Mouse (Mus musculus): ENCODE data around the gene Mrpl2. TPM values are rescaled to one million over a fixed set of nuclear protein-coding genes. Genes with fewer than 3 reads are reported as not detected.
A peak's percentile ranks its signal among the peaks of the same experiment; 100 is the strongest.

Gene Mrpl2
- polyA plus RNA-seq, 1 experiment from 2014 or later, result 137 TPM

- Histone ChIP-seq H3K4me1 (peaks cover 42% of the 10 kb centered on the region), H3K9me3 (no peaks in the 10 kb centered on the region), H3K27ac (peak overlapping the region; percentile 96), H3K27me3 (ENCODE audit: poor library complexity, severe bottlenecking) (no peaks in the 10 kb centered on the region), H3K4me3 (peak overlapping the region; percentile 72), H3K36me3 (replicated peaks) (peaks cover 69% of the 10 kb centered on the region)
- DNase-seq (ENCODE audit: extremely low spot score, low spot score), result no peak
- 83% methylated on average over 20 of the region's 20 CpGs for WGBS
These were observed 5.9 kb downstream of the Mrpl2 start for GRCm38 (mm10) chr17:46651755-46652547.

GRCm38 (mm10) chr17:46656054-46656453 is 10.0 kb downstream of the Mrpl2 start:
- peaks cover 92% of the 10 kb centered on the region for H3K36me3 ChIP-seq (replicated peaks)
- WGBS, result 92% methylated on average over 6 of the region's 6 CpGs

GRCm38 (mm10) chr17:46661351-46661750 is 15.3 kb downstream of the Mrpl2 start:
- Histone ChIP-seq H3K27ac (no peak overlapping the region), H3K4me3 (no peak overlapping the region), H3K4me1 (no peaks in the 10 kb centered on the region), H3K36me3 (replicated peaks) (peaks cover 99% of the 10 kb centered on the region), H3K9me3 (no peaks in the 10 kb centered on the region), H3K27me3 (ENCODE audit: poor library complexity, severe bottlenecking) (no peaks in the 10 kb centered on the region)
- WGBS, result 94% methylated on average over 9 of the region's 9 CpGs
- DNase-seq (ENCODE audit: extremely low spot score, low spot score), result no peak

More at GRCm38 (mm10) chr17:46656054-46656453, 10.0 kb downstream of the Mrpl2 start:
- DNase-seq (ENCODE audit: extremely low spot score, low spot score), result no peak
- Histone ChIP-seq H3K27ac (no peak overlapping the region), H3K4me3 (no peak overlapping the region), H3K4me1 (peaks cover 19% of the 10 kb centered on the region), H3K9me3 (no peaks in the 10 kb centered on the region), H3K27me3 (ENCODE audit: poor library complexity, severe bottlenecking) (no peaks in the 10 kb centered on the region)

- 92% methylated on average over 12 of the region's 12 CpGs for WGBS
- no peak overlapping the region for H3K4me3 ChIP-seq
These were observed 16.0 kb downstream of the Mrpl2 start for GRCm38 (mm10) chr17:46661981-46662380.

GRCm38 (mm10) chr17:46662730-46663129 is 16.7 kb downstream of the Mrpl2 start:
- no peaks in the 10 kb centered on the region for H3K27me3 ChIP-seq (ENCODE audit: poor library complexity, severe bottlenecking)
- DNase-seq (ENCODE audit: extremely low spot score, low spot score), result no peak
- peaks cover 98% of the 10 kb centered on the region for H3K36me3 ChIP-seq (replicated peaks)
- 89% methylated on average over 5 of the region's 5 CpGs for WGBS
- no peak overlapping the region for H3K27ac ChIP-seq
- no peak overlapping the region for H3K4me3 ChIP-seq
- H3K9me3 ChIP-seq, result no peaks in the 10 kb centered on the region
- H3K4me1 ChIP-seq, result no peaks in the 10 kb centered on the region

More at GRCm38 (mm10) chr17:46661981-46662380, 16.0 kb downstream of the Mrpl2 start:
- Histone ChIP-seq H3K4me1 (no peaks in the 10 kb centered on the region), H3K27me3 (ENCODE audit: poor library complexity, severe bottlenecking) (no peaks in the 10 kb centered on the region), H3K27ac (no peak overlapping the region), H3K36me3 (replicated peaks) (peaks cover 99% of the 10 kb centered on the region), H3K9me3 (no peaks in the 10 kb centered on the region)
- no peak for DNase-seq (ENCODE audit: extremely low spot score, low spot score)

- Histone ChIP-seq H3K9me3 (no peaks in the 10 kb centered on the region), H3K4me3 (no peak overlapping the region), H3K4me1 (peaks cover under 1% of the 10 kb centered on the region; the same call in 1 of the 2 replicates), H3K27ac (no peak overlapping the region), H3K36me3 (replicated peaks) (peaks cover 95% of the 10 kb centered on the region), H3K27me3 (ENCODE audit: poor library complexity, severe bottlenecking) (no peaks in the 10 kb centered on the region)
- DNase-seq (ENCODE audit: extremely low spot score, low spot score), result no peak
- WGBS, result 93% methylated on average over 16 of the region's 16 CpGs
These were observed 21.7 kb downstream of the Mrpl2 start for GRCm38 (mm10) chr17:46667712-46668111.

GRCm38 (mm10) chr17:46669911-46670310 is 23.9 kb downstream of the Mrpl2 start:
- no peaks in the 10 kb centered on the region for H3K27me3 ChIP-seq (ENCODE audit: poor library complexity, severe bottlenecking)
- no peak overlapping the region for H3K27ac ChIP-seq
- 94% methylated on average over 10 of the region's 10 CpGs for WGBS
- H3K4me3 ChIP-seq, result no peak overlapping the region
- peaks cover 17% of the 10 kb centered on the region for H3K4me1 ChIP-seq
- no peaks in the 10 kb centered on the region for H3K9me3 ChIP-seq
- DNase-seq (ENCODE audit: extremely low spot score, low spot score), result no peak
- peaks cover 81% of the 10 kb centered on the region for H3K36me3 ChIP-seq (replicated peaks)

GRCm38 (mm10) chr17:46673850-46674529 is 28.0 kb downstream of the Mrpl2 start, which contains the start of gene Rrp36:
Gene Rrp36, minus strand, starts transcription at chr17:46674352.
- peak within 1 kb of the TSS; percentile 87 for H3K4me3 ChIP-seq
- no peaks in the 10 kb centered on the region for H3K9me3 ChIP-seq
- DNase-seq (ENCODE audit: extremely low spot score, low spot score), result peak; percentile 94
- peaks cover 82% of the 10 kb centered on the region for H3K36me3 ChIP-seq (replicated peaks)
- WGBS, result under 1% methylated on average over 43 of the region's 43 CpGs
- H3K27ac ChIP-seq, result peak within 1 kb of the TSS; percentile 89
- no peaks in the 10 kb centered on the region for H3K27me3 ChIP-seq (ENCODE audit: poor library complexity, severe bottlenecking)
- H3K4me1 ChIP-seq, result peaks cover 33% of the 10 kb centered on the region

GRCm38 (mm10) chr17:46674530-46675283 is 28.7 kb downstream of the Mrpl2 start:
- 19% methylated on average over 15 of the region's 15 CpGs for WGBS
- peaks cover 40% of the 10 kb centered on the region for H3K4me1 ChIP-seq
- no peak for DNase-seq (ENCODE audit: extremely low spot score, low spot score)
- peak overlapping the region; percentile 87 for H3K4me3 ChIP-seq
- H3K9me3 ChIP-seq, result no peaks in the 10 kb centered on the region
- peaks cover 77% of the 10 kb centered on the region for H3K36me3 ChIP-seq (replicated peaks)
- H3K27me3 ChIP-seq (ENCODE audit: poor library complexity, severe bottlenecking), result no peaks in the 10 kb centered on the region
- peak overlapping the region; percentile 89 for H3K27ac ChIP-seq

- 86% methylated on average over 9 of the region's 9 CpGs for WGBS
- H3K36me3 ChIP-seq (replicated peaks), result peaks cover 56% of the 10 kb centered on the region
- H3K4me3 ChIP-seq, result peak within 1 kb of the TSS; percentile 93
- no peaks in the 10 kb centered on the region for H3K9me3 ChIP-seq
- DNase-seq (ENCODE audit: extremely low spot score, low spot score), result no peak
- H3K27ac ChIP-seq, result peak within 1 kb of the TSS; percentile 91
- H3K27me3 ChIP-seq (ENCODE audit: poor library complexity, severe bottlenecking), result no peaks in the 10 kb centered on the region
- peaks cover 58% of the 10 kb centered on the region for H3K4me1 ChIP-seq
These were observed 32.4 kb downstream of the Mrpl2 start, which contains the start of gene Mea1 for GRCm38 (mm10) chr17:46678416-46678815. Gene Mea1, plus strand, starts transcription at chr17:46678793.

- peaks cover 56% of the 10 kb centered on the region for H3K4me1 ChIP-seq
- H3K36me3 ChIP-seq (replicated peaks), result peaks cover 61% of the 10 kb centered on the region
- H3K27ac ChIP-seq, result 0 out of 2 replicates have a peak overlapping the region, but pooled peaks have one; percentile 91
- H3K27me3 ChIP-seq (ENCODE audit: poor library complexity, severe bottlenecking), result no peaks in the 10 kb centered on the region
- H3K9me3 ChIP-seq, result no peaks in the 10 kb centered on the region
- DNase-seq (ENCODE audit: extremely low spot score, low spot score), result no peak
- WGBS, result 58% methylated on average over 9 of the region's 9 CpGs
- H3K4me3 ChIP-seq, result peak overlapping the region; percentile 93
These were observed 32.9 kb downstream of the Mrpl2 start for GRCm38 (mm10) chr17:46678911-46679310.

All from forebrain, embryonic 10.5 days (tissue).